Mouse (Mus musculus) kidney, adult 10 weeks (tissue): ENCODE measurements around the gene Gm13691. TPM values are rescaled to one million over a fixed set of nuclear protein-coding genes. Genes with fewer than 3 reads are reported as not detected.

Experiments used
- polyA plus RNA-seq: library from polyadenylated mRNA; stranded (reverse); fragments of 350-450 nt; fragmentation: Illumina TruSeq; extraction: RNeasy Lipid Tissue Mini Kit (QIAGEN cat#74804); gene quantifications from one replicate; pipeline ENCODE4 v1.2.3, GENCODE M21; 2014; ENCODE audit warnings: low read depth, low replicate concordance

The Gm13691 gene
- not detected for polyA plus RNA-seq

DNA sequence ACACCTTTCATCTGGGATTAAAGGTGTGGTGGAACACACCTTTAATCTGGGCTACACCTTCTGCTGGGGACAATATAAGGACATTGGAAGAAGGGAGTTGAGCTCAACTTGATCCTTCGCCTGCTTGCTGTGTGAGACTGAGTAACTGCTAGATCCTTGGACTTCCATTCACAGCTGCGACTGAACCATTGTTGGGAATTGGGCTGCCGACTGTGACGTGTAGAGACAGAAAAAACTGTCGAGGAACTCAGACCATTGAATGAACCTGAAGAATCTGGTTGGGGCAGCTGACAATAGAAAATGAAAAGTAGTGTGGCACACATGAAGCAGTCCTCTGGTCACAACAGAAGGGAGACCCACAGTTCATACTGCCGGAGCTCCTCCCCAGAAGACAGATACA lies at the start of gene Gm13691:
Gene Gm13691, plus strand, starts transcription at position 301 of the 400 bp plus-strand sequence.

GRCm38 (mm10) chr2:83940931-83941361 lies 49.4 kb upstream of the Gm13691 start, which contains the start of gene Zswim2:
Gene Zswim2, minus strand, starts transcription at chr2:83941228.

DNA sequence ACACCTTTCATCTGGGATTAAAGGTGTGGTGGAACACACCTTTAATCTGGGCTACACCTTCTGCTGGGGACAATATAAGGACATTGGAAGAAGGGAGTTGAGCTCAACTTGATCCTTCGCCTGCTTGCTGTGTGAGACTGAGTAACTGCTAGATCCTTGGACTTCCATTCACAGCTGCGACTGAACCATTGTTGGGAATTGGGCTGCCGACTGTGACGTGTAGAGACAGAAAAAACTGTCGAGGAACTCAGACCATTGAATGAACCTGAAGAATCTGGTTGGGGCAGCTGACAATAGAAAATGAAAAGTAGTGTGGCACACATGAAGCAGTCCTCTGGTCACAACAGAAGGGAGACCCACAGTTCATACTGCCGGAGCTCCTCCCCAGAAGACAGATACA lies 35.0 kb upstream of the Gm13691 start, which contains the start of gene Gm13698:
Gene Gm13698, plus strand, starts transcription at position 301 of the 400 bp plus-strand sequence.

DNA sequence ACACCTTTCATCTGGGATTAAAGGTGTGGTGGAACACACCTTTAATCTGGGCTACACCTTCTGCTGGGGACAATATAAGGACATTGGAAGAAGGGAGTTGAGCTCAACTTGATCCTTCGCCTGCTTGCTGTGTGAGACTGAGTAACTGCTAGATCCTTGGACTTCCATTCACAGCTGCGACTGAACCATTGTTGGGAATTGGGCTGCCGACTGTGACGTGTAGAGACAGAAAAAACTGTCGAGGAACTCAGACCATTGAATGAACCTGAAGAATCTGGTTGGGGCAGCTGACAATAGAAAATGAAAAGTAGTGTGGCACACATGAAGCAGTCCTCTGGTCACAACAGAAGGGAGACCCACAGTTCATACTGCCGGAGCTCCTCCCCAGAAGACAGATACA lies 29.1 kb upstream of the Gm13691 start, which contains the start of gene Gm13693:
Gene Gm13693, plus strand, starts transcription at position 301 of the 400 bp plus-strand sequence.

GRCm38 (mm10) chr2:83967013-83967412 lies 23.3 kb upstream of the Gm13691 start, which contains the start of gene Gm13695:
Gene Gm13695, plus strand, starts transcription at chr2:83967313.

DNA sequence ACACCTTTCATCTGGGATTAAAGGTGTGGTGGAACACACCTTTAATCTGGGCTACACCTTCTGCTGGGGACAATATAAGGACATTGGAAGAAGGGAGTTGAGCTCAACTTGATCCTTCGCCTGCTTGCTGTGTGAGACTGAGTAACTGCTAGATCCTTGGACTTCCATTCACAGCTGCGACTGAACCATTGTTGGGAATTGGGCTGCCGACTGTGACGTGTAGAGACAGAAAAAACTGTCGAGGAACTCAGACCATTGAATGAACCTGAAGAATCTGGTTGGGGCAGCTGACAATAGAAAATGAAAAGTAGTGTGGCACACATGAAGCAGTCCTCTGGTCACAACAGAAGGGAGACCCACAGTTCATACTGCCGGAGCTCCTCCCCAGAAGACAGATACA lies 17.5 kb upstream of the Gm13691 start, which contains the start of gene Gm13696:
Gene Gm13696, plus strand, starts transcription at position 301 of the 400 bp plus-strand sequence.

DNA sequence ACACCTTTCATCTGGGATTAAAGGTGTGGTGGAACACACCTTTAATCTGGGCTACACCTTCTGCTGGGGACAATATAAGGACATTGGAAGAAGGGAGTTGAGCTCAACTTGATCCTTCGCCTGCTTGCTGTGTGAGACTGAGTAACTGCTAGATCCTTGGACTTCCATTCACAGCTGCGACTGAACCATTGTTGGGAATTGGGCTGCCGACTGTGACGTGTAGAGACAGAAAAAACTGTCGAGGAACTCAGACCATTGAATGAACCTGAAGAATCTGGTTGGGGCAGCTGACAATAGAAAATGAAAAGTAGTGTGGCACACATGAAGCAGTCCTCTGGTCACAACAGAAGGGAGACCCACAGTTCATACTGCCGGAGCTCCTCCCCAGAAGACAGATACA lies 11.7 kb upstream of the Gm13691 start, which contains the start of gene Gm13694:
Gene Gm13694, plus strand, starts transcription at position 301 of the 400 bp plus-strand sequence.

GRCm38 (mm10) chr2:83984443-83984842 lies 5.9 kb upstream of the Gm13691 start, which contains the start of gene Gm13697:
Gene Gm13697, plus strand, starts transcription at chr2:83984743.

Other genes with a start within 250 kb of the Gm13691 start
- 0.57 TPM for gene Fam171b, start 177.9 kb upstream of the Gm13691 start, polyA plus RNA-seq
- gene Zswim2, start 49.3 kb upstream of the Gm13691 start, polyA plus RNA-seq: not detected
- gene Gm13698, start 34.9 kb upstream of the Gm13691 start, polyA plus RNA-seq: not detected
- not detected for gene Gm13693, start 29.1 kb upstream of the Gm13691 start, polyA plus RNA-seq
- gene Gm13695, start 23.2 kb upstream of the Gm13691 start, polyA plus RNA-seq: not detected
- gene Gm13696, start 17.4 kb upstream of the Gm13691 start, polyA plus RNA-seq: not detected
- not detected for gene Gm13694, start 11.6 kb upstream of the Gm13691 start, polyA plus RNA-seq
- gene Gm13697, start 5.8 kb upstream of the Gm13691 start, polyA plus RNA-seq: not detected